Mouse (Mus musculus) cerebellum, adult 2 months (tissue): ENCODE results near the gene Slc25a53.

Source experiments
- CTCF ChIP-seq: fragments of 200-500 bp; IDR thresholded peaks from 2 replicates; pipeline ENCODE4 v1.5.1; 2011; ENCODE audit warnings: low read depth, mild to moderate bottlenecking, control low read depth, low read length, moderate library complexity, borderline replicate concordance; ENCODE audit not compliant: insufficient read depth
- POLR2A ChIP-seq: fragments of 200-500 bp; IDR thresholded peaks from 2 replicates; pipeline ENCODE4 v1.6.1; 2011; ENCODE audit warnings: low read length, control low read depth, borderline replicate concordance; ENCODE audit not compliant: insufficient read depth

DNA sequence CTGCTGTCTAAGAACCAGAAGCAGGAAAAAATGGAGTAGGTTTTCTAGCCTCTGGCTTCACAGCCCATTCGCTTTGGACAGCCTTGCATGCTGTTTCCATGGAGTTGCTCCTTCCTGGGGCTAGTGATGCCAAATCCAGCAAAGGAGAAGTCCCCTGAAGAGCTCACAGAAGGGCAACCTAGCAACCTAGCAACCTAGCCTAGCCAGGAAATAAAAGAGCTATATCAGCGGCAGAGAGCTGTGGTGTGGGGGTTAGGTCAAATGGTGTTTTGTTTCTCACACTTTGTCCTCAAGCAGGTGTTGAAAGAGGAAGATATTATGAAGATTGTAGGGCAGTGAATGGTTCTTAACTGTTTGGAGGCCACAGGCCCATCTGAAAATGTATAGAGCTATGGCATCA lies 46.8 kb downstream of the Slc25a53 start:
- TF ChIP-seq POLR2A (no peak), CTCF (no peak)
